Mouse (Mus musculus): ENCODE measurements at regions not wholly inside any gene's neighbourhood (a gene's known extent, or its start where the extent isn't known, plus 50 kb on each side); places are given as distances from the start of the nearest gene placed in this dataset.

DNA sequence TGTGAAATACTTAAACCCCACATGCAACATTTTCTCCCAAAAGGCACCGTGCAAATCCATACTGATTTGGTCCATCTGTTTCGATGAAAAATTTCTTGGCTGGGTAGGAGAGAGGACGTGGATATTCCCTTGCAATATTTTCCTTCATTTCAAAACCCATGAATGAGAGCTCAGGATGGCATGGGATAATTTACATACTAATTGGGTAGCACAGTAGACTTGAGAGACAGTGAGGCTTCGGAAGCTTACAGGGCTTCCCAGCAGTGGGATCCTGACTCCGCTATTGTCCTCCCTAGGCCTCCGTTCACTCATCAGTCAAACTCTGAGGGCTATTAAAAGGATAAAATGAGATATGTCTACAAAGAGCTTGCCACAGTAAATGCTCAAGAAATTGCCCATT, 59.8 kb downstream of the Sox3 start:
- no peak for DNase-seq (ENCODE audit: low spot score)

DNA sequence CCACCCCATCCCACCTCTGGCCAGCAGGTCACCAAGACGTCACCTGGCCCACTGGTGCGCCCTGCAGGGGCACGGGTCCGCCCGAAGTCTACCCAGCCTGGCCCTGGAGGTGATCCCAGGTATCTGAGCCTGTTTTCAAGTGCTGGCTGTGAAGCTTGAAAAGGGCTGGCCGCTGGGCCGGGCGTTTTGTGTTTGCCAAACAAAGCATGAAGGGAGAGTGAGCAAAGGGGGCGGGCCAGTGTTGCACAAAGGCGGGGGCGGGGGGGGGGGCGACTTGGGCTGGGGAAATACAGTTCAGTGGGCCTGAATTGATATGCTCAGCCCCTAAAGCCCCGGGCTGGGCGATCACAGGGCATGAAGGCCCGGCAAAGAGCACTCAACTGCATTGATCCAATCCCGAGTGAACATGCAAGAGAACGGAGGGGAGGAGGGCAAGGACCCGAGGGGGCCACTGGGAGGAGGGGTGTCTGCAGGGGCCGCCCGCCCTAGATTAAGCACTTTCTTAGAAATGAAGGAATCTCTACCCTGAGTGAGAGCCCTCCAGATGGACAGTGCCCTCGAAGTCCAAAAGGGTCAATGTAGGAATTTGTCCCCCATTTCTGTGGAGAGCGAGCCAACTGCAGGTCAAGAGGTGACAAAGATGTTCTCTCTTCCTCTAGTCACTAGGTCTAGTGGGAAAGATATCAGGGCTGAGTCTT, 61.8 kb downstream of the Sox3 start:
- no peak for DNase-seq (ENCODE audit: low spot score)

DNA sequence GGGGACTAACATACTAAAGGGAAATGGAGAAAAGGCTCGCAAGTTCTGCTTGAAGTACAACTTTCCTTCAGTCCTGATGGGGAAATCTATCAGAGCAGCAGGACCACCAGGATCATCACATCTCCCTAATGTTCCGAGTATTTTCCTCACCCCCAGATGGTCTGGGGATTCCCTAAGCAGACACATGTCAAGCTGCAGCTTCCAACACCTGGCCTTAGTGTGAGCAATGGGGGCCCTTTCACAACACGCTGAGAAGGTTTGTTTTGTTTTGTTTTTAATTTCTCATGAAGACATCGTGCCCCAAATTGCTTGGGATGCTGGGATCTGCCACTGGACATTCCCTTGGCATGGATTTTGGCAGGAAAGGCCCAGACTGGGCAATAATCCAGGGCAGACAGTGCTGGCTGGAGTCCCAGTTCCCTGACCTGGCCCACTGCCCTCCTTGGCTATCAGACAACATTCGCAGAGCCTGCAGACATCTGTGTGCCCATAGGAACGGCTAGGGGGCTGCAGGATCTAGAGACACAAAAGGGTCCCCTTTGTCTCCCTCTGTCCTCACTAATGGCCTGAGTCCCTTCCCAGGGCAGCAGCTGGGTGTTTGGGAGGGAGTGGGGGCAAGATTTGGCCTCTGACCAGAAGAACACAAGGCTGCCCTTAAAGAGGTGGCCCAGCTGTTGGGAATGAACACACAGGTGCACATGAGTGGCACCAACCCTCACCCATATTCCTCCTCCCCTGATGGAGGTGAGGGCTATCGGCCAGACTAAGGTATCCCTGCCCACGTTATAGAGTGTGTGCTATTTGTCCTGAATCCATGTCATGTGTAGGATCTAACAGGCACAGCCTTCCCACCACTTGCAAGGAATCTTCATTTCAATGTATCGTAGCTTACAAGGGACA, 67.8 kb downstream of the Sox3 start:
- peak; percentile 6 for DNase-seq (ENCODE audit: low spot score)

DNA sequence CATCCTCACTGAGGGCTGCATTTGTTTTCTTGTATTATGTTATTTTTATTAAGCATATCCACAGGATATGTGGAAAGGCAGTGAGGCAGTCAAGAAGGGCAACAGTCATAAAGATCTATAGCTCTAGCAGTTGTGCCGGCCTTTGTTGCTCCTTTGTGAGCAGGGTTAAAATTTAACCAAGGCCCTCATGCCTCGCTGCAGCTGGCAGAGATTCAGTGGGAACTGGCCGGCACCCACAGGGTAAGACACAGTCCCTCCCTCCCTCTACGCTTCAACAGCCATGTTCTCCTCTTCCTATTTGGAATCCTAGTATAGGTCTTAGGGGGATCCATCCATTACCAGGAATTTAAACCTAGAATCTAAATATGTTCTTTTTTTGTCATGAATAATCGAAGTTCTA, 94.7 kb downstream of the Sox3 start:
- DNase-seq (ENCODE audit: low spot score) = no peak

DNA sequence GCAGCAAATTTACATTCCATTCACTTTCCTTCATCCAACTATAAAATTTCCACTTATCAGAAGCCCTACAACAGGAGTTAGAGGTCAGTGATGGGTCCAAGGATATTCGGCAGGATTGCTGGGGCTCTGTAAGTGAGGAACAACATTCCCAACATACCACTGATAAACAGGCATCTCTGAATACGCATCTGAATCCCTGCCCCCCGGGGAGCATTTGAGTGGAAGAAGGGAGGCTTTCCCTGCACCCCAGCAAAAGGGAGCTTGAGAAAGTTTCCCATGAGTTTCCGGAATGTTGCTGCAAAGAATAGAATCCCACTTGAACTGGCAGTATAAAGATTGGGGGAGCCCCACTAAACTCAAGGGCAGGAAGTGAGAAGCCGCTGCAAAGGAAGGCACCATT, 112.5 kb downstream of the Sox3 start:
- no peak for DNase-seq (ENCODE audit: low spot score)

DNA sequence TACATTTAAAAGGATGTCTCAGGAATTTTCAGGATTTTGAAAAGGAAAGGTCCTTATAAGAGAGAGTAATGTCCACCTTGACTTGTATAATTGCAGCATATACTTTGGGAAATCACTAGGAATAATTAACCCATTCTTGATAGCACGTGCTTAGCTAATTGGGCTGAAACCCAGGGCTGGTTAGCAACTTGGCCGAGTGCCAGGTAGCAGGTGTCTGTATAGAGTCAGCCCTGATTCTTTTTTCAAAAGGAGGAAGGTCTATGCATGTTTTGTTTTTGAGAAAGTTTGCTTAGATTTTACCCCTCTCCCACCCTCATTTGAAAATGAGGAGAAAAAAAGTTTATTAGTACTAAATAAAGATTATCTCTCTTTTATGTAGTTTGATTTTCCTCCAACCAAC, 113.1 kb downstream of the Sox3 start:
- DNase-seq (ENCODE audit: low spot score) = no peak

DNA sequence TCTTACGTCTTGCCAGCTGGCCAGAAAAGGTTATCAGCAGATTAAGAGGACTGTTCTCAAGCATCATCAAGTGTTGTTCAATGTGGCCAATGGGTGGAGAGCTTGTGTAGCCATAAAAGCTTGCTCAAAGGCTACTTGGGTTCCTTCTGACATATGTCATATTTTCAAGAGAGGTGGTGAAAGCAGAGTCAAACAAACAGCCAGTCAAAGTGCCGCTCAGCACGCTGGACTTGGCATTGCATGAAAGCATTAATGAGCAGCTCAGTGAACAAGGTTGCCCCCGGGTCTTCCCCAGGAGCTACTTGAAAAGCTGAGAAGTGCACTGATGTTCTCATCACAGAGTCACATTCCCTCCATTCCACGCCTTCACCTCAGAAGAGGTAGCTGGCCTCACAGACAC, 119.6 kb downstream of the Sox3 start:
- DNase-seq (ENCODE audit: low spot score) = no peak

DNA sequence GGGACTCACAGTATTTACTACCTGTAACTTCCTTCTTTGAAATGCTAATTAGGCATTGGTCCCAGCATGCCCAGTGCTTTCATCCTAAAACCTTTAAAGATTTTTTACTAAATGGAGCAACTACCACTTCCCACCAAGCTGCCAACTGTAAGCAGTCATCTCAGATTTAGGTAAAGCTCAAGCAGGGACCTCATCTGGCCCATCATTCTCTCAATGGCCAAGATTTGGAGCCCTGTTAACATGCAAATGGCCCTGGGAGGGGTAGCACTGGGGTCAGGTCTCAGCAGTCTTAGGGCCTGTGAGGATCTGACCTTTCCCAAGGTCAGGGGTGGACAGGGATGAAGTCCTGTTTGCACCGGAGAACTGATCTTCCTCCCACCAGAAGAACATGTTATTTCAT, 120.8 kb downstream of the Sox3 start:
- no peak for DNase-seq (ENCODE audit: low spot score)

DNA sequence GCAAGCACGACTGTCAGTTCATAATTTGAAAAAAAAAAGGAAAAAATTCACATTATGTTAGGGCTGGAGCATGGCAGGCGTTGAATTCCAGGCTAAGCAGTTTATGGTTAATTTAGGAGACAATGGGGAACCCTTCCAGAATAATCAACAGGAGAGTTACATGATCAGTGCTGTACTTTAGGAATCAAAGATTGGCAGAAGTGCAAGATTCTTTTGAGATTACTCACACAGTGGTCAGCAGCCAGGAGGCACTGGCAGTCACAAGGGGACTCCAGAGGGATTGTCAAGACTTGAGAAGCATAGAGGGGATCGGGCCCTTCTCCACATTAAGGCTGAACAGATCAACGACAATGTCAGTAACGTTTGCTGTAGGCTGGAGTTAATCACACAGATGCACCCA, 142.8 kb downstream of the Sox3 start:
- no peak for DNase-seq (ENCODE audit: low spot score)

DNA sequence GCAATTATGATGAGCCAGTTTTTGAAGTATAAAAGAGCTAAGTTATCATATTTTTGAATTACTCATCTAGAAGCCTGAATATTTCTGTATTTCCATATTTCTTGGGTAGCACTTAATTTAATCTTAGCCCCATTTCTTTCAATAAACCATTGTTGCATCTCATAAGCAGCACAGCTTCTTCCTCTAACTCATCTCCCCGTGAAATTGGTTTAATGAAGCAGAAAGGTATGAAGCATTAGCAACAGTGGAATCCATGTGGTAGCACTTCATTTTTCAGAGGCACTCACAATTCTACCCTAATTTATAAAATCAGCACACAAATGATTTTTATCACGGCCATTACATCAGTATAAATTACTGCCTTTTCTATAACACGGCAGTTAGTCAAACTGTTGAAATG, 149.3 kb downstream of the Sox3 start:
- DNase-seq (ENCODE audit: low spot score) = no peak

DNA sequence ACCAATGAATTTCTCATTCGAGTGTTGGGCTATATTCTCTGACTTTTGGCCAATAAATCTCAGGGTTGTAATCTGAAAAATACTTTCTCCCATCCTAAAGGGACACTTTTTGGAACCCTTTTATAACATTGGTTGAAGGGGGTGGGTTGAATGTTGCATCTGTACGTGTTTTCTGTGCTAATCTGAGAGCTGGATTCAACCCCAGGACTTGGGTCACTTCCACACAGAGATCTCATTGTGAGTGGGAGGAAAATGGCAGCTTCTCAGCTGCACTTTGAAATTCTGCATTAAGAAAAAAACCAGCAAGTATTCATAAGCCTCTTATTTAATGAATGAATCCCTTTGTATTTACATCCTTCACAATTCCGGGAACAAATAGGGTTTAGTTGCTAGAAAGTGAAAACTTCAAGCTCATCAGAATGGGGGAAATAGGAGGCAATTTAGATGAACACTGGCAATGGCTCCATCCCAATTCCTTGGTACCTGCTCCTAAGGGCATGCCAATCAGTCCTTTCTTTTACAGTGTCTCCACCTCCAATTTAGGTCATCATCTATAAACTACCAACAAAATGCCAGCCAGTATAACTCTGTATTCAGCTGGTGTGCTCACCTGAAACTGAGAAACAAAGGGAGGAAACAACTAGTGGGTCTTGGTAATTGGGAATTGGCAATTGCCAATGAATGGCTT, 150.1 kb downstream of the Sox3 start:
- no peak for DNase-seq (ENCODE audit: low spot score)

DNA sequence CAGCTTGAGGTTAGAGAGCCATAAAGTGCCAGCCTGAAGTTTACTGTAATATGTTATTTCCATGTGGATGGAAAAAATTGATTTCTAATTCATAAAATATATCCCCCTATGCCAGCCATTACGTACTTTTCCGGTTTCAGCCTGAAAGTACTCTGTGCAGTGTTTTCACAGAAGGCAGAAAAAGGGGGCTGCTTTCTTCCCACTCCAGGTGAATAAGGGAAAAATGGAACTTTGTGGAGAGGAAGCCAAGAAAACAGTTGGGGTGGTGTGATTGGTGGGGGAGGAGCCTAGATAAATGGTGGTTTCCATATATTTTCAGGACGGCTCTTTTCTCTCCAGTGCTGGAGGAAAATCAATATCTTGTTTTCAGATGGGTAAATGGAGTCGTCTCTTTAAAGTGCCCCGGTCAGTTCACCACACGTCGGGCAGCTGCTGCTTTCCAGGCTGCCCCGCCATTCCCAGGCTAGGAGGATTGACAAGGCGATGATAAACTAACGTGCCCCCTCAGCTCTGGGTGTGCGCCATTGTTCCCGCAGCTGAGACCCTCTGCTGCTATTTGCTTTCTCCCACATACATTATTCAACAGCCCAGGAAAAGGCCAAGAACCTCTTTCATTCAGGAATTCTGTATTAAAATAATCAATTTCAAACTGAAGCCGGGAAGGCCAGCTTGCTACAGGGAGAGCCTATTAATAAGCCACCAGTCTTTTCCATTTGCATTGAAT, 127.1 kb upstream of the Atp11c start:
- DNase-seq (ENCODE audit: low spot score) = no peak

DNA sequence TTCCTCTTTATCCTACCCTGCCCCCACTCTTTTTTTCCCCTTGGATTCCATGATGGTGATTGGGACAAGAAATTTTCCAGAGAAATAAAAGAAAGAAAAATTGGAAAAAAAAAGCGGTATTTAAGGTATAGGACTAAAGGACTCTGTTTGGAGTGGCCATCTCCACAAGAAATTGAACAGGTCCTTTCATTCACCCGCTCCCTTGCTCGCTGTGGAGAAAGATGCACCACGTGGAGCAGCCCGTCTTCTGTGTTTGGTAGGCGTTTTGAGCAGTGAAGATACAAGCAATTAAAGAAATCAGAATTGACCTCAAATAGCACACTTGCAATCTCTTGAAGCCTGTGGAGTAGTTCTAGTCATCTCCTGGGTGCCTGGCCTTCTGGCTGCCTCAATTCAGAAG, 126.3 kb upstream of the Atp11c start:
- DNase-seq (ENCODE audit: low spot score) = no peak

DNA sequence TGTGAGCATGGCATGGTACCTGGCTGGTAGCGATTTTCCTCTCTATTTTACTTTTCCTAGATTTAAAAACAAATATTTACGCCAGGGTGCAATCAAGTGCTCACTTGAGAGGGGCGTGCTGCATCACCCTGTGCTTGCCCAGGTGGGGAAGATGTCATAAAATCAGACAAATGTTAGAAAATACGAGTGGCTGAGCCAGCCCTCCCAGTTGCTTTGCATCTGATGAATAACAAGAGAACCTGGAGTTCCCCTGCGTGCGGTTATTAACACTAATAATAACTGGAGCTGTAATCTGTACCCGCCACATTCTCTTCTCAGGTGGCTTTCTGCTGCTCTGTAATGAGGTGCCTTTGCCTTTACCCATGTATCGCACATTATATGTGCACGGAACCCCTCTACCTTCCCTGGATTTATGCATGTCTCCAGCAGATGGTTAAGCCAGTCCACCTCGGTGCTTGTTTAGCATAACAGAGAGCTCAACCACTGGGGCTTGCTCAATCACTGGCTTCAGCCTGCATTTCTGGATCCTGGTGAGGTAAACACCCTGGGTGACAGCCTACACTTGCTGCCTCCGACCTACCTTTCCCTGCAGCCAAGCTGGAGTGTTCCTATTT, 125.8 kb upstream of the Atp11c start:
- no peak for DNase-seq (ENCODE audit: low spot score)

DNA sequence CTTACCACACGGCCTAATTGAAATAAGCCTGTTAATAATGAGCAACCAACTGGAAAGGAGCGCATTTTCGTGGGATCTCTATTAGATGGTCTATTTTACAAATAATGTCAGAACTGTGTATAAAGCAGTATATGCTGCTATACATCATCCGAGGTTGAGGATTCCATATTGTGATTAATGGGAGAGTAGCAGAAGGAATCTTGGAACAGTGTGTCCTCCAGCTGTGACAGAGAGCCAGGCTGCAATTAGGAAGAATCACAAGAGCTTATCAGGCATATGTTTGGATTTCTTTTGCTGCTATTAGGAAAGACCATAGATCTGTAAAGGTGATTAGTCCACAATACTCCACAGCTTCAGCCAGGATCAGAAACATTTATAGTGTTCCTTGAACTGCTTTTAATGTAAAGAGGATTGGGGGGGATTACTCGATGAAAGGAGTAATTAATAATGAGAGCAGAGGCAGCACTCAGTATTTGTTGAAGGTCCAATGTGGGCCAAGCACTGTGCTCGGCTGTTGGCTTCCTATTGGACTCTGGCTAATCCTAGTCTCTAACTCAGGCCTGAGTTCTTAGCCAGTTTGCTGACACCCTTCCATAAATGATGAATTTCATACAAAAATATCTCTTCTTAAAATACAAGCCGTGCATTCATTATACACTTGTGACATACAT, 88.7 kb upstream of the Atp11c start:
- no peak for DNase-seq (ENCODE audit: low spot score)

DNA sequence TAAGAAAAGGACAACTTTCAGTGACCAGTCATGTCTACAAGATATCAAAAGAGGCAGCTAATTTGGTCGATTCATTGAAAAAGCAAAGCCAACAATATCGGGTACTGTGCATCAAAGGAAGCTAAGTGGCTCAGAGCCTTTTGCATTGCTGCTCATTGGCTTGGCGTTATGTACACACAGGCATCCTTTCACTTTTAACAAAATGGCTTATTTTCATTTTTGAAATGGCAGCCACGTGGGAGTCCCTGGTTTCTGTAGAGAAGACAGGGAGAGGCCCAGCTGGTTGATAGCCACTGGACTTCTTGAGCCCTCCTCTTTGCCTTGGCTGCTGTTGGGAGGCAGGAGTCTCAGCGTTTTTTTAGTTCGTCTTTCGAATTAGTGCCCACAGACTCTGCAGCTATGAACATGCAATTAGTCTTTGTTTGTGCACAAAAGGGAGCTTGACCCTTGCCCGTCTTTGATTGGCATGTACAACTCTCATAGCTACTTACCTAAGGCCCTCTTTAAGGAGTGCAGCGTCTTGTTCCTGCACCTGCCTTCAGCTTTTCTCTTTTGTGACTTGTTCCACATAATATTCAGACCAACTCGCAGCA, 52.3 kb upstream of the Atp11c start:
- no peak for DNase-seq (ENCODE audit: low spot score)
